Mouse (Mus musculus) lung, embryonic 14.5 days (tissue): ENCODE measurements at regions not wholly inside any gene's neighbourhood (a gene's known extent, or its start where the extent isn't known, plus 50 kb on each side); places are given as distances from the start of the nearest gene placed in this dataset.

Source experiments
- ATAC-seq: fragments of 200-750 bp; cut with Nextera tagmentation; 2 replicates; pipeline ENCODE4 v1.8.0; 2017; ENCODE audit warnings: mild to moderate bottlenecking, moderate TSS enrichment, moderate library complexity; ENCODE audit not compliant: insufficient read depth
- DNase-seq: peaks from one replicate; pipeline ENCODE4 v3.0.0-alpha.2; 2015
- H3K27ac ChIP-seq: fragments of 300-500 bp; sonication (generic); 2 replicates; pipeline ENCODE4 v1.5.1; 2014; ENCODE audit warnings: low read depth, mild to moderate bottlenecking, moderate library complexity
- H3K27me3 ChIP-seq: fragments of 300-500 bp; sonication (generic); 2 replicates; pipeline ENCODE4 v1.6.1; 2014; ENCODE audit warnings: low read length, control low read depth; ENCODE audit not compliant: insufficient read depth
- H3K36me3 ChIP-seq: fragments of 300-500 bp; sonication (generic); 2 replicates; pipeline ENCODE4 v1.6.1; 2014; ENCODE audit warnings: control low read depth; ENCODE audit not compliant: insufficient read depth
- H3K4me1 ChIP-seq: fragments of 300-500 bp; sonication (generic); 2 replicates; pipeline ENCODE4 v1.6.1; 2014; ENCODE audit warnings: antibody characterized with exemption, control low read depth; ENCODE audit not compliant: insufficient read depth
- H3K4me2 ChIP-seq: fragments of 300-500 bp; sonication (generic); 2 replicates; pipeline ENCODE4 v1.6.1; 2014; ENCODE audit warnings: mild to moderate bottlenecking
- H3K4me3 ChIP-seq: fragments of 300-500 bp; sonication (generic); 2 replicates; pipeline ENCODE4 v1.5.1; 2014; ENCODE audit warnings: low read depth, low read length
- H3K9ac ChIP-seq: fragments of 300-500 bp; sonication (generic); 2 replicates; pipeline ENCODE4 v1.6.1; 2014
- H3K9me3 ChIP-seq: fragments of 300-500 bp; sonication (generic); 2 replicates; pipeline ENCODE4 v1.6.1; 2016; ENCODE audit warnings: low read depth, low read length, control low read depth
- CTCF ChIP-seq: IDR thresholded peaks from 2 replicates; pipeline ENCODE4 v1.5.1; 2016; ENCODE audit warnings: antibody characterized with exemption, low read depth
- WGBS: fragments of 180-500 bp; shearing (Covaris S2); extraction: QIAGEN DNeasy Blood & Tissue Kit; methylation state at CpG from one replicate; pipeline ENCODE4 v1.1.7; 2014; 5-methylcytosine and 5-hydroxymethylcytosine counted together

- no peak overlapping the region for H3K4me3 ChIP-seq
- DNase-seq (peak; percentile 66), ATAC-seq (peak; percentile 83)
- WGBS: 46% methylated on average over 16 of the region's 16 CpGs
- TF ChIP-seq CTCF: no peak
- H3K4me2 ChIP-seq: no peak overlapping the region
- peaks cover 4% of the 10 kb centered on the region; the same call in 1 of the 2 replicates for H3K4me1 ChIP-seq
- no peaks in the 10 kb centered on the region for H3K36me3 ChIP-seq
- no peak overlapping the region for H3K9ac ChIP-seq
- no peak overlapping the region for H3K27ac ChIP-seq
- no peaks in the 10 kb centered on the region for H3K9me3 ChIP-seq
- no peaks in the 10 kb centered on the region for H3K27me3 ChIP-seq
Measured at GRCm38 (mm10) chr3:66400791-66401568, 104.3 kb upstream of the Veph1 start.

DNA sequence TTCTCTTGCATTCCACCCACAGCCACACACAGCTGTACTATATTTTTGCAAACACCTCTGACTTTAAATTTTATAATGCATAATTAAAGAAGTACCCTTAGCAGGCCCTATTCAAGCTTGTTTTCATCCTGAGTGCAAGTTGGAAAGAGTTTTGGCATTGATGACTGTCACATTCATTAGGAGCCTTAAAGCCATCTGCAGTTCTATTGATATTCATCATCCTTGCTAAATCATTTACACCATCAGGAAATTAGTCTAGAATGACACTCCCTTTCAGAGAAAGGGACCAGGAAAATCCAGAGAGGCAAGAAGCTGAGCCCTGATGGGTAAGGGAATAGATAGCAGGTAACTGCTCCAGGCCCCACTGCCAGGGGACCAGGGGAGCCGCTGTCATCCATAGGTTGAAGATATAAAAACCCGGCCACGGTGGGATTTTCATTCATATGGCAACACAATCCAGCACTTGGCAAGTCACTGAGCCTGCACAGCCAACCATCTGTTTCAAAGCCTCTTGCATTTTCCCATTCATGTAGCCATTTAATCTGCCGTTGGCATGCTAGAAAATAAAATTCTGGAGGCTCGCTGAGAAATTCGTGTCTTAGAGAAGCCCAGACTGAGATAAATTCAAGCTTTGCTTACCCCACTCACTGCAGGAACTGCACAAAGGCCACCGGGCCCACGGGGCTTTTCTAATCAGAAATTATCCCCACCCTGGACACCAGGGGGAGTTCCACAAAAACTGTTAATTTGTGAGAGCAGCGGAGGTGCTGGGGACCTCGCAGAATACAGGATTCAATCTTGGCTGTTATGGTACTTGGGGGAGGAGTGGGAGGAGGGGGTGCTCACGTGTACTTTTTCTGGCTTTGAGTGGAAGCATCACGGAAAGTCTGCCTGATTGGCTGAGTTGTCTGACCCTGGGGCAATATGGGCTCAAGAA, 101.8 kb upstream of the Veph1 start:
- 57% methylated on average over 12 of the region's 12 CpGs for WGBS
- no peaks in the 10 kb centered on the region for H3K36me3 ChIP-seq
- peak; percentile 31 for DNase-seq
- H3K27me3 ChIP-seq: no peaks in the 10 kb centered on the region
- H3K4me2 ChIP-seq: no peak overlapping the region
- no peak for ATAC-seq
- H3K9ac ChIP-seq: no peak overlapping the region
- no peak overlapping the region for H3K27ac ChIP-seq
- no peaks in the 10 kb centered on the region for H3K9me3 ChIP-seq
- H3K4me3 ChIP-seq: no peak overlapping the region
- peak; percentile 22; the same call in 1 of the 2 replicates for TF ChIP-seq CTCF
- H3K4me1 ChIP-seq: peaks cover 4% of the 10 kb centered on the region; the same call in 1 of the 2 replicates

GRCm38 (mm10) chr3:66375088-66375910, 78.7 kb upstream of the Veph1 start:
- DNase-seq: no peak
- Histone ChIP-seq H3K9me3 (no peaks in the 10 kb centered on the region), H3K4me2 (no peak overlapping the region), H3K4me1 (no peaks in the 10 kb centered on the region), H3K9ac (no peak overlapping the region), H3K4me3 (no peak overlapping the region), H3K27me3 (no peaks in the 10 kb centered on the region), H3K27ac (no peak overlapping the region), H3K36me3 (no peaks in the 10 kb centered on the region)
- WGBS: 58% methylated on average over 14 of the region's 14 CpGs
- no peak for TF ChIP-seq CTCF
- no peak for ATAC-seq

DNA sequence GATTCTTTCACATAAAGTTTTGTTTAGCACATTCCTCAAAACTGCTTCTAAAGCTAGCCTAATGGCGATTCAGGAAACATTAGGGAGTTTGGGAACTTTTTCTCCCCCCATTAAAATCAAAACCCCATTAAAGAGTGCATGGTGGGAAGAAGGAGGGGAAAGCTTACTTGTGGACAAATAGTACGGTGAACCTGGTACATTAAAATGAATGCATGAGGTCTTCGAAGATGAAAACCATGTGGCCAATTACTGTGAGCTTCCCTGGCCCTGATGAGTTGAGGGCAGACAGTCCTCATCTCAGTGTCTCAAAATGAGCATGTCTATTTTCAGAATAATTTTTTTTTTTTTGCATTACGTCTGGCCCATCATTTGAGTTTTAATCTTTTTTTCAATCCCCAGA, 78.0 kb upstream of the Veph1 start:
- Histone ChIP-seq H3K4me3 (no peak overlapping the region), H3K9ac (no peak overlapping the region), H3K36me3 (no peaks in the 10 kb centered on the region), H3K27me3 (no peaks in the 10 kb centered on the region), H3K9me3 (no peaks in the 10 kb centered on the region), H3K4me2 (no peak overlapping the region), H3K27ac (no peak overlapping the region), H3K4me1 (no peaks in the 10 kb centered on the region)
- no peak for ATAC-seq
- WGBS: 78% methylated on average over 4 of the region's 4 CpGs
- no peak for DNase-seq
- TF ChIP-seq CTCF: no peak

- DNase-seq (no peak), ATAC-seq (no peak)
- WGBS: 62% methylated on average over 8 of the region's 8 CpGs
- H3K27me3 ChIP-seq: no peaks in the 10 kb centered on the region
- H3K27ac ChIP-seq: no peak overlapping the region
- no peak overlapping the region for H3K4me3 ChIP-seq
- H3K4me1 ChIP-seq: no peaks in the 10 kb centered on the region
- no peaks in the 10 kb centered on the region for H3K36me3 ChIP-seq
- no peaks in the 10 kb centered on the region for H3K9me3 ChIP-seq
- H3K9ac ChIP-seq: no peak overlapping the region
- no peak overlapping the region for H3K4me2 ChIP-seq
- TF ChIP-seq CTCF: no peak
Measured at GRCm38 (mm10) chr3:66373807-66374575, 77.4 kb upstream of the Veph1 start.
